ENCODE assay signal across 31 mouse cellular contexts in genomic region chr11:50336126-50336525, GRCm38 (mm10). TPM values are rescaled to one million over a fixed set of nuclear protein-coding genes. Genes with fewer than 3 reads are reported as not detected.
A peak's percentile ranks its signal among the peaks of the same experiment; 100 is the strongest.
DNase-seq lines count a peak whose midpoint lies in the region; ATAC-seq and TF ChIP-seq lines count a peak whose summit lies in the region.
"Had no signal": no experiment of that assay in that cellular context is flagged by ENCODE, and none has a peak within 500 bp of the region (broad histone marks: within the 10 kb centered on the region; RNA-seq: fewer than 3 reads in every experiment).

No protein-coding gene starts in this region.

- peaks cover 13 to 23% of the 10 kb centered on the region in 2 experiments for H3K4me1 ChIP-seq in MEL (ENCODE audit: control insufficient read depth in 1 of 2, insufficient read depth in 2 of 2, low read length in 2 of 2)
- H3K4me1 ChIP-seq in intestine, postnatal 0 days (replicated peaks; ENCODE audit: control insufficient read depth, insufficient read depth, low read length), result no peaks in the 10 kb centered on the region
- H3K4me1 ChIP-seq: embryonic facial prominence, embryonic 10.5 days; embryonic facial prominence, embryonic 13.5 days; forebrain, embryonic 12.5 days; forebrain, embryonic 15.5 days; heart, embryonic 12.5 days; heart, embryonic 15.5 days; hindbrain, embryonic 10.5 days; hindbrain, embryonic 13.5 days had no signal

- ATAC-seq in intestine, postnatal 0 days, result 0 out of 2 replicates have a peak, but pooled peaks have one; percentile 47
- ATAC-seq in megakaryocyte progenitor cell, adult 5-6 weeks (replicated peaks; ENCODE audit: poor library complexity), result no peak
- ATAC-seq: activated CD4-positive, CD25-positive, alpha-beta regulatory T cell, adult 4 months; CD4-positive, CD25-positive, alpha-beta regulatory T cell, adult 4 months; forebrain, embryonic 15.5 days; hindbrain, embryonic 16.5 days had no signal

- DNase-seq in MEL (ENCODE audit: low read depth, low spot score) (no peak), adipocyte (ENCODE audit: low spot score) (peak; percentile 24)
- DNase-seq in cerebellum, adult 11-12 months, result no peak
- no peak for DNase-seq in ovary, postnatal 14 days (ENCODE audit: low spot score)
- DNase-seq: adrenal gland, postnatal 10 days; adrenal gland, postnatal 36 days; cerebellum, adult 2 months; cerebellum, adult 9-11 months; cerebellum, postnatal 36 days; embryo, embryonic 11 days; gastrocnemius, postnatal 25 days; heart, adult 18-20 months; heart, postnatal 10 days; heart, postnatal 36 days had no signal

- H3K36me3 ChIP-seq in MEL (ENCODE audit: control insufficient read depth in 1 of 2, insufficient read depth in 2 of 2, low read length in 2 of 2), result peaks cover 0 to 27% of the 10 kb centered on the region in 2 experiments; a peak in 2 of 4 replicates
- no peaks in the 10 kb centered on the region for H3K36me3 ChIP-seq in intestine, postnatal 0 days (ENCODE audit: control insufficient read depth, insufficient read depth)
- H3K36me3 ChIP-seq: embryonic facial prominence, embryonic 10.5 days; embryonic facial prominence, embryonic 13.5 days; forebrain, embryonic 12.5 days; forebrain, embryonic 15.5 days; heart, embryonic 12.5 days; heart, embryonic 15.5 days; hindbrain, embryonic 10.5 days; hindbrain, embryonic 13.5 days had no signal

- no peak for TF ChIP-seq EP300 in MEL (IDR thresholded peaks at IDR 0.05; ENCODE audit: low read depth in 1 of 2, low read length in 2 of 2)

- H3K9me3 ChIP-seq in MEL (replicated peaks; ENCODE audit: insufficient read depth, low read length), result no peaks in the 10 kb centered on the region
- no peaks in the 10 kb centered on the region for H3K9me3 ChIP-seq in intestine, postnatal 0 days (ENCODE audit: control insufficient read depth)
- H3K9me3 ChIP-seq: embryonic facial prominence, embryonic 10.5 days; embryonic facial prominence, embryonic 13.5 days; forebrain, embryonic 12.5 days; forebrain, embryonic 15.5 days; heart, embryonic 12.5 days; heart, embryonic 15.5 days; hindbrain, embryonic 10.5 days; hindbrain, embryonic 13.5 days had no signal

- H3K9ac ChIP-seq in MEL (ENCODE audit: control insufficient read depth, low read depth, low read length, poor library complexity, severe bottlenecking), result no peak overlapping the region
- no peak overlapping the region for H3K9ac ChIP-seq in intestine, postnatal 0 days (ENCODE audit: low read depth, low read length)
- H3K9ac ChIP-seq: embryonic facial prominence, embryonic 13.5 days; forebrain, embryonic 12.5 days; forebrain, embryonic 15.5 days; heart, embryonic 12.5 days; heart, embryonic 15.5 days; hindbrain, embryonic 13.5 days had no signal

- 26% methylated on average over 1 of the region's 1 CpGs for WGBS in intestine, postnatal 0 days

- H3K79me2 ChIP-seq in MEL (ENCODE audit: control insufficient read depth, insufficient read depth, low read length, poor library complexity), result no peaks in the 10 kb centered on the region

- no peak for TF ChIP-seq CTCF in MEL (IDR thresholded peaks at IDR 0.05 in 2 of 3, conservative IDR thresholded peaks at IDR 0.05 in 1 of 3; ENCODE audit: control insufficient read depth in 1 of 3, insufficient read depth in 1 of 3, low read depth in 2 of 3, low read length in 3 of 3, poor library complexity in 1 of 3, severe bottlenecking in 1 of 3)
- TF ChIP-seq CTCF in intestine, postnatal 0 days (IDR thresholded peaks at IDR 0.05; ENCODE audit: low read depth), result no peak

- H3K27me3 ChIP-seq in MEL (ENCODE audit: control insufficient read depth in 1 of 2, insufficient read depth in 2 of 2, low read length in 2 of 2), result no peaks in the 10 kb centered on the region
- no peaks in the 10 kb centered on the region for H3K27me3 ChIP-seq in intestine, postnatal 0 days (replicated peaks; ENCODE audit: control insufficient read depth, insufficient read depth, low read length)
- H3K27me3 ChIP-seq: embryonic facial prominence, embryonic 13.5 days; forebrain, embryonic 12.5 days; forebrain, embryonic 15.5 days; heart, embryonic 12.5 days; heart, embryonic 15.5 days; hindbrain, embryonic 13.5 days had no signal

- no peak for TF ChIP-seq RAD21 in MEL (IDR thresholded peaks at IDR 0.05; ENCODE audit: low read depth, low read length)

- no peak for TF ChIP-seq POLR2A in MEL (IDR thresholded peaks at IDR 0.05; ENCODE audit: control insufficient read depth in 1 of 2, insufficient read depth in 1 of 2, low read depth in 1 of 2, low read length in 2 of 2, poor library complexity in 1 of 2)

- H3K27ac ChIP-seq in MEL (ENCODE audit: control insufficient read depth, low read depth, low read length), result no peak overlapping the region
- H3K27ac ChIP-seq in intestine, postnatal 0 days (ENCODE audit: low read depth, low read length), result no peak overlapping the region
- H3K27ac ChIP-seq: embryonic facial prominence, embryonic 10.5 days; embryonic facial prominence, embryonic 13.5 days; forebrain, embryonic 12.5 days; forebrain, embryonic 15.5 days; heart, embryonic 15.5 days; hindbrain, embryonic 10.5 days; hindbrain, embryonic 13.5 days had no signal

- H3K4me2 ChIP-seq in intestine, postnatal 0 days (replicated peaks; ENCODE audit: low read depth), result peak overlapping the region; percentile 4; the same call in 1 of the 2 replicates
- H3K4me2 ChIP-seq: embryonic facial prominence, embryonic 13.5 days; forebrain, embryonic 12.5 days; forebrain, embryonic 15.5 days; heart, embryonic 12.5 days; heart, embryonic 15.5 days; hindbrain, embryonic 13.5 days had no signal

- H3K4me3 ChIP-seq in MEL (ENCODE audit: control insufficient read depth in 1 of 2, insufficient read depth in 1 of 2, low read depth in 2 of 2, low read length in 2 of 2), result no peak overlapping the region
- H3K4me3 ChIP-seq in intestine, postnatal 0 days (ENCODE audit: low read depth, low read length), result no peak overlapping the region
- H3K4me3 ChIP-seq: embryonic facial prominence, embryonic 10.5 days; embryonic facial prominence, embryonic 13.5 days; erythroblast, embryonic 14.5 days; forebrain, embryonic 12.5 days; forebrain, embryonic 15.5 days; heart, embryonic 12.5 days; heart, embryonic 15.5 days; hindbrain, embryonic 10.5 days; hindbrain, embryonic 13.5 days had no signal

TF ChIP-seq in MEL, 35 proteins besides CTCF, POLR2A, EP300 and RAD21:
- no peak for TF ChIP-seq GATA1 (IDR thresholded peaks at IDR 0.05; ENCODE audit: low read depth, low read length)
- 0 out of 2 replicates have a peak, but pooled peaks have one; percentile 49 for TF ChIP-seq JUND (IDR thresholded peaks at IDR 0.05; ENCODE audit: low read depth, low read length)

RNA-seq across cellular contexts. Expression of gene Canx, which starts 10.7 kb away (rescaled TPM):
- total RNA-seq in MEL (2012; rRNA removed), result 785 and 867 TPM in 2 replicates
- 100 to 1,000 TPM; 390 to 464 TPM for polyA plus RNA-seq in MEL (2012; ENCODE audit: insufficient read depth in 1 of 2, insufficient read length in 2 of 2, low read depth in 1 of 2, low replicate concordance in 2 of 2, missing spikeins in 1 of 2)
- 181 and 187 TPM in 2 replicates for polyA plus RNA-seq in intestine, postnatal 0 days (2015; fragmentation: Nextera tagmentation; extraction: Ambion mirVana)
- total RNA-seq in megakaryocyte progenitor cell, adult 5-6 weeks (2015), result 500 and 518 TPM in 2 replicates
- total RNA-seq in megakaryocyte progenitor cell, adult 5-6 weeks (2017), result 1,173 and 1,480 TPM in 2 replicates

RNA-seq across cellular contexts. Expression of gene Cby3, which starts 18.1 kb away (rescaled TPM):
- total RNA-seq in MEL (2012; rRNA removed), result 0.23 and 0.42 TPM in 2 replicates
- under 1 TPM in 1 of 2 experiments, not detected in 1; 0.31 TPM for polyA plus RNA-seq in MEL (2012; ENCODE audit: insufficient read depth in 1 of 2, insufficient read length in 2 of 2, low read depth in 1 of 2, low replicate concordance in 2 of 2, missing spikeins in 1 of 2)
- 0.17 and 0.30 TPM in 2 replicates for polyA plus RNA-seq in intestine, postnatal 0 days (2015; fragmentation: Nextera tagmentation; extraction: Ambion mirVana)
- not detected in 2 replicates for total RNA-seq in megakaryocyte progenitor cell, adult 5-6 weeks (2015)
- total RNA-seq in megakaryocyte progenitor cell, adult 5-6 weeks (2017), result 0.29 TPM in 1 of 2 replicates, not detected in the other
- total RNA-seq: adrenal gland, adult 18-20 months; adrenal gland, postnatal 10 days; adrenal gland, postnatal 36 days; gastrocnemius, adult 8-10 months; gastrocnemius, postnatal 25 days; heart, adult 18-20 months; heart, postnatal 10 days; heart, postnatal 36 days had no signal
- polyA plus RNA-seq: activated CD4-positive, CD25-positive, alpha-beta regulatory T cell, adult 4 months; C2C12; CD4-positive, CD25-positive, alpha-beta regulatory T cell, adult 4 months; erythroblast, embryonic 14.5 days; forebrain, embryonic 12.5 days had no signal

RNA-seq across cellular contexts. Expression of gene Hnrnph1, which starts 40.7 kb away (rescaled TPM):
- total RNA-seq in MEL (2012; rRNA removed), result 227 and 232 TPM in 2 replicates
- polyA plus RNA-seq in MEL (2012; ENCODE audit: insufficient read depth in 1 of 2, insufficient read length in 2 of 2, low read depth in 1 of 2, low replicate concordance in 2 of 2, missing spikeins in 1 of 2), result 100 to 1,000 TPM; 425 to 552 TPM
- 111 and 112 TPM in 2 replicates for polyA plus RNA-seq in intestine, postnatal 0 days (2015; fragmentation: Nextera tagmentation; extraction: Ambion mirVana)
- 748 and 912 TPM in 2 replicates for total RNA-seq in megakaryocyte progenitor cell, adult 5-6 weeks (2015)
- 703 and 864 TPM in 2 replicates for total RNA-seq in megakaryocyte progenitor cell, adult 5-6 weeks (2017)

RNA-seq across cellular contexts. Expression of gene Maml1, which starts 44.0 kb away (rescaled TPM):
- 3.8 and 4.5 TPM in 2 replicates for total RNA-seq in MEL (2012; rRNA removed)
- 10 to 100 TPM in 1 of 2 experiments, not detected in 1; 12.6 TPM for polyA plus RNA-seq in MEL (2012; ENCODE audit: insufficient read depth in 1 of 2, insufficient read length in 2 of 2, low read depth in 1 of 2, low replicate concordance in 2 of 2, missing spikeins in 1 of 2)
- polyA plus RNA-seq in intestine, postnatal 0 days (2015; fragmentation: Nextera tagmentation; extraction: Ambion mirVana), result 2.5 and 2.6 TPM in 2 replicates
- 14.2 and 15.9 TPM in 2 replicates for total RNA-seq in megakaryocyte progenitor cell, adult 5-6 weeks (2015)
- total RNA-seq in megakaryocyte progenitor cell, adult 5-6 weeks (2017), result 4.1 and 4.2 TPM in 2 replicates
